Mouse (Mus musculus): ENCODE results near the gene Evl. TPM values are rescaled to one million over a fixed set of nuclear protein-coding genes. Genes with fewer than 3 reads are reported as not detected.

The Evl gene
- polyA plus RNA-seq, 1 experiment from 2014 or later: 72.6 TPM

GRCm38 (mm10) chr12:108698697-108699471 lies 144.4 kb downstream of the Evl start:
- ATAC-seq (ENCODE audit: insufficient number of reproducible peaks, insufficient read depth, low FRiP score, low TSS enrichment, low read depth): no peak
- Histone ChIP-seq H3K4me1 (replicated peaks) (peaks cover 16% of the 10 kb centered on the region), H3K9ac (replicated peaks) (no peak overlapping the region), H3K4me3 (replicated peaks) (no peak overlapping the region), H3K9me3 (no peaks in the 10 kb centered on the region), H3K4me2 (no peak overlapping the region), H3K36me3 (no peaks in the 10 kb centered on the region), H3K27me3 (peaks cover 44% of the 10 kb centered on the region), H3K27ac (no peak overlapping the region)
- 73% methylated on average over 11 of the region's 11 CpGs for WGBS

GRCm38 (mm10) chr12:108699576-108699975 lies 145.1 kb downstream of the Evl start:
- ATAC-seq (ENCODE audit: insufficient number of reproducible peaks, insufficient read depth, low FRiP score, low TSS enrichment, low read depth): no peak
- peaks cover 50% of the 10 kb centered on the region for H3K27me3 ChIP-seq
- H3K4me2 ChIP-seq: no peak overlapping the region
- H3K36me3 ChIP-seq: no peaks in the 10 kb centered on the region
- no peak overlapping the region for H3K27ac ChIP-seq
- 76% methylated on average over 10 of the region's 10 CpGs for WGBS
- no peaks in the 10 kb centered on the region for H3K9me3 ChIP-seq
- H3K9ac ChIP-seq (replicated peaks): no peak overlapping the region
- H3K4me3 ChIP-seq (replicated peaks): no peak overlapping the region
- H3K4me1 ChIP-seq (replicated peaks): peaks cover 16% of the 10 kb centered on the region

GRCm38 (mm10) chr12:108700037-108700436 lies 145.5 kb downstream of the Evl start:
- no peak for ATAC-seq (ENCODE audit: insufficient number of reproducible peaks, insufficient read depth, low FRiP score, low TSS enrichment, low read depth)
- Histone ChIP-seq H3K27ac (no peak overlapping the region), H3K9ac (replicated peaks) (no peak overlapping the region), H3K9me3 (no peaks in the 10 kb centered on the region), H3K36me3 (no peaks in the 10 kb centered on the region), H3K4me1 (replicated peaks) (peaks cover 16% of the 10 kb centered on the region), H3K4me3 (replicated peaks) (no peak overlapping the region), H3K4me2 (no peak overlapping the region), H3K27me3 (peaks cover 54% of the 10 kb centered on the region)
- 77% methylated on average over 5 of the region's 5 CpGs for WGBS

GRCm38 (mm10) chr12:108701221-108701620 lies 146.7 kb downstream of the Evl start:
- WGBS: 37% methylated on average over 2 of the region's 2 CpGs
- no peak overlapping the region for H3K9ac ChIP-seq (replicated peaks)
- peaks cover 60% of the 10 kb centered on the region for H3K27me3 ChIP-seq
- H3K36me3 ChIP-seq: no peaks in the 10 kb centered on the region
- no peak overlapping the region for H3K4me2 ChIP-seq
- no peak overlapping the region for H3K4me3 ChIP-seq (replicated peaks)
- no peak overlapping the region for H3K27ac ChIP-seq
- H3K4me1 ChIP-seq (replicated peaks): peaks cover 16% of the 10 kb centered on the region
- H3K9me3 ChIP-seq: no peaks in the 10 kb centered on the region
- ATAC-seq (ENCODE audit: insufficient number of reproducible peaks, insufficient read depth, low FRiP score, low TSS enrichment, low read depth): no peak

GRCm38 (mm10) chr12:108702185-108702584 lies 147.7 kb downstream of the Evl start, which contains the start of gene Degs2:
Gene Degs2, minus strand, starts transcription at chr12:108702315.
- H3K27ac ChIP-seq: no peak within 1 kb of the TSS
- H3K27me3 ChIP-seq: peaks cover 60% of the 10 kb centered on the region
- no peaks in the 10 kb centered on the region for H3K9me3 ChIP-seq
- H3K4me2 ChIP-seq: peak within 1 kb of the TSS; percentile 61
- ATAC-seq (ENCODE audit: insufficient number of reproducible peaks, insufficient read depth, low FRiP score, low TSS enrichment, low read depth): no peak
- no peaks in the 10 kb centered on the region for H3K36me3 ChIP-seq
- peaks cover 16% of the 10 kb centered on the region for H3K4me1 ChIP-seq (replicated peaks)
- H3K4me3 ChIP-seq (replicated peaks): peak within 1 kb of the TSS; percentile 35
- no peak within 1 kb of the TSS for H3K9ac ChIP-seq (replicated peaks)
- WGBS: 1% methylated on average over 32 of the region's 32 CpGs

- Histone ChIP-seq H3K4me1 (replicated peaks) (peaks cover 10% of the 10 kb centered on the region), H3K4me2 (no peak overlapping the region), H3K4me3 (replicated peaks) (no peak overlapping the region), H3K9ac (replicated peaks) (no peak overlapping the region), H3K36me3 (no peaks in the 10 kb centered on the region), H3K27me3 (peaks cover 50% of the 10 kb centered on the region), H3K27ac (no peak overlapping the region), H3K9me3 (no peaks in the 10 kb centered on the region)
- ATAC-seq (ENCODE audit: insufficient number of reproducible peaks, insufficient read depth, low FRiP score, low TSS enrichment, low read depth): no peak
- 87% methylated on average over 6 of the region's 6 CpGs for WGBS
These were observed 151.0 kb downstream of the Evl start for GRCm38 (mm10) chr12:108705486-108705885.

- no peak for ATAC-seq (ENCODE audit: insufficient number of reproducible peaks, insufficient read depth, low FRiP score, low TSS enrichment, low read depth)
- H3K4me2 ChIP-seq: no peak overlapping the region
- H3K9me3 ChIP-seq: no peaks in the 10 kb centered on the region
- no peaks in the 10 kb centered on the region for H3K36me3 ChIP-seq
- no peak overlapping the region for H3K9ac ChIP-seq (replicated peaks)
- no peak overlapping the region for H3K4me3 ChIP-seq (replicated peaks)
- H3K27ac ChIP-seq: no peak overlapping the region
- 45% methylated on average over 7 of the region's 7 CpGs for WGBS
- peaks cover 10% of the 10 kb centered on the region for H3K4me1 ChIP-seq (replicated peaks)
- H3K27me3 ChIP-seq: peaks cover 43% of the 10 kb centered on the region
These were observed 151.6 kb downstream of the Evl start for GRCm38 (mm10) chr12:108706129-108706528.

GRCm38 (mm10) chr12:108709386-108709785 lies 154.9 kb downstream of the Evl start:
- H3K4me2 ChIP-seq: no peak overlapping the region
- H3K4me1 ChIP-seq (replicated peaks): no peaks in the 10 kb centered on the region
- H3K9ac ChIP-seq (replicated peaks): no peak overlapping the region
- H3K9me3 ChIP-seq: no peaks in the 10 kb centered on the region
- H3K27ac ChIP-seq: no peak overlapping the region
- no peak overlapping the region for H3K4me3 ChIP-seq (replicated peaks)
- peaks cover 12% of the 10 kb centered on the region for H3K27me3 ChIP-seq
- ATAC-seq (ENCODE audit: insufficient number of reproducible peaks, insufficient read depth, low FRiP score, low TSS enrichment, low read depth): no peak
- H3K36me3 ChIP-seq: no peaks in the 10 kb centered on the region
- 85% methylated on average over 6 of the region's 6 CpGs for WGBS

- Histone ChIP-seq H3K9me3 (no peaks in the 10 kb centered on the region), H3K9ac (replicated peaks) (no peak overlapping the region), H3K4me1 (replicated peaks) (no peaks in the 10 kb centered on the region), H3K27ac (no peak overlapping the region), H3K36me3 (no peaks in the 10 kb centered on the region), H3K4me3 (replicated peaks) (no peak overlapping the region), H3K27me3 (peaks cover 4% of the 10 kb centered on the region; the same call in 1 of the 2 replicates), H3K4me2 (no peak overlapping the region)
- ATAC-seq (ENCODE audit: insufficient number of reproducible peaks, insufficient read depth, low FRiP score, low TSS enrichment, low read depth): no peak
- 89% methylated on average over 6 of the region's 6 CpGs for WGBS
These were observed 155.6 kb downstream of the Evl start for GRCm38 (mm10) chr12:108709964-108710765.

- no peak for ATAC-seq (ENCODE audit: insufficient number of reproducible peaks, insufficient read depth, low FRiP score, low TSS enrichment, low read depth)
- H3K9ac ChIP-seq (replicated peaks): no peak overlapping the region
These were observed 156.5 kb downstream of the Evl start for GRCm38 (mm10) chr12:108710861-108711615.

GRCm38 (mm10) chr12:108712481-108712880 lies 158.0 kb downstream of the Evl start:
- Histone ChIP-seq H3K4me3 (replicated peaks) (no peak overlapping the region), H3K4me2 (no peak overlapping the region), H3K27me3 (no peaks in the 10 kb centered on the region), H3K27ac (no peak overlapping the region), H3K9ac (replicated peaks) (no peak overlapping the region), H3K9me3 (no peaks in the 10 kb centered on the region), H3K36me3 (no peaks in the 10 kb centered on the region), H3K4me1 (replicated peaks) (no peaks in the 10 kb centered on the region)
- 85% methylated on average over 4 of the region's 4 CpGs for WGBS
- ATAC-seq (ENCODE audit: insufficient number of reproducible peaks, insufficient read depth, low FRiP score, low TSS enrichment, low read depth): no peak

More at GRCm38 (mm10) chr12:108710861-108711615, 156.5 kb downstream of the Evl start:
- no peaks in the 10 kb centered on the region for H3K9me3 ChIP-seq
- H3K27me3 ChIP-seq: no peaks in the 10 kb centered on the region
- H3K36me3 ChIP-seq: no peaks in the 10 kb centered on the region
- no peak overlapping the region for H3K4me3 ChIP-seq (replicated peaks)
- WGBS: 85% methylated on average over 9 of the region's 9 CpGs
- H3K4me1 ChIP-seq (replicated peaks): no peaks in the 10 kb centered on the region
- H3K4me2 ChIP-seq: no peak overlapping the region
- H3K27ac ChIP-seq: no peak overlapping the region
